Comparison of ENCODE assay signal across 25 mouse cellular contexts in the genomic region with DNA sequence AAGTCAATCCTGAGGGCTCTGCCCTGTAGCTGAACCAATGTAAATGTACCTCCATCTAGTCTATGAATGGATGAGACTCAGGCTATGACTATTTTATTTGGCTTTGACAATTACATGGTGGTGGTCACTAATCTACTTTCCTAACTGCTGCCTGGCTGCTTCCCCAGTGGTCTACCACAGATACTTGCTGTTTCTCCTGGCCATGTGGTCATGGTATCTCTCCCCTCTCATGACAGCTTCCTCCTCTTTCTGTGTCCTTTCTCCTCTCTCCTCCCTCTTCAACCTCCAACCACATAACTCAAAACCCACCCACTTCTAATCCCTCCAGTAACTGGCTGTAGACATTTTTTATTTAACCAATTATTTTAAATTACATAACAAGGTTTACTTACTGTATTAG. TPM values are rescaled to one million over a fixed set of nuclear protein-coding genes. Genes with fewer than 3 reads are reported as not detected.
DNase-seq lines count a peak whose midpoint lies in the region; ATAC-seq and TF ChIP-seq lines count a peak whose summit lies in the region.
"Had no signal": no experiment of that assay in that cellular context is flagged by ENCODE, and none has a peak within 500 bp of the region (broad histone marks: within the 10 kb centered on the region; RNA-seq: fewer than 3 reads in every experiment).

No protein-coding gene starts in this region.

- no peak overlapping the region for H3K9ac ChIP-seq in MEL (ENCODE audit: control insufficient read depth, low read depth, low read length, poor library complexity, severe bottlenecking)
- no peak overlapping the region for H3K9ac ChIP-seq in liver, embryonic 11.5 days (ENCODE audit: low read depth, low read length)
- H3K9ac ChIP-seq: embryonic facial prominence, embryonic 13.5 days; embryonic facial prominence, embryonic 15.5 days; forebrain, embryonic 12.5 days had no signal

- intact Hi-C loops in left cerebral cortex, postnatal 4 days (cut with DNase I), result no loop called here

- ATAC-seq in granulocyte monocyte progenitor cell, adult 5-6 weeks (replicated peaks; ENCODE audit: poor library complexity, severe bottlenecking), result peak; percentile 40
- peak; percentile 65 for ATAC-seq in megakaryocyte progenitor cell, adult 5-6 weeks (replicated peaks; ENCODE audit: poor library complexity)
- no peak for ATAC-seq in liver, embryonic 11.5 days (replicated peaks; ENCODE audit: low FRiP score)
- ATAC-seq: activated CD4-positive, CD25-positive, alpha-beta regulatory T cell, adult 4 months; forebrain, embryonic 14.5 days; forebrain, embryonic 16.5 days; Patski had no signal

- no peak overlapping the region for H3K4me3 ChIP-seq in MEL (ENCODE audit: control insufficient read depth in 1 of 2, insufficient read depth in 1 of 2, low read depth in 2 of 2, low read length in 2 of 2)
- no peak overlapping the region for H3K4me3 ChIP-seq in liver, embryonic 11.5 days (ENCODE audit: low read depth, low read length)
- H3K4me3 ChIP-seq: embryonic facial prominence, embryonic 13.5 days; embryonic facial prominence, embryonic 15.5 days; erythroblast, embryonic 14.5 days; forebrain, embryonic 10.5 days; forebrain, embryonic 12.5 days had no signal

- TF ChIP-seq POLR2A in MEL (IDR thresholded peaks at IDR 0.05; ENCODE audit: control insufficient read depth in 1 of 2, insufficient read depth in 1 of 2, low read depth in 1 of 2, low read length in 2 of 2, poor library complexity in 1 of 2), result no peak

- no peak overlapping the region for H3K4me2 ChIP-seq in liver, embryonic 11.5 days
- H3K4me2 ChIP-seq: embryonic facial prominence, embryonic 13.5 days; embryonic facial prominence, embryonic 15.5 days; forebrain, embryonic 12.5 days had no signal

- H3K27me3 ChIP-seq in MEL (ENCODE audit: control insufficient read depth in 1 of 2, insufficient read depth in 2 of 2, low read length in 2 of 2), result no peaks in the 10 kb centered on the region
- no peaks in the 10 kb centered on the region for H3K27me3 ChIP-seq in liver, embryonic 11.5 days (replicated peaks; ENCODE audit: control insufficient read depth, insufficient read depth, low read length)
- H3K27me3 ChIP-seq: embryonic facial prominence, embryonic 13.5 days; embryonic facial prominence, embryonic 15.5 days; forebrain, embryonic 12.5 days; Patski had no signal

- H3K79me2 ChIP-seq in MEL (ENCODE audit: control insufficient read depth, insufficient read depth, low read length, poor library complexity), result no peaks in the 10 kb centered on the region

- H3K27ac ChIP-seq in MEL (ENCODE audit: control insufficient read depth, low read depth, low read length), result no peak overlapping the region
- no peak overlapping the region for H3K27ac ChIP-seq in liver, embryonic 11.5 days (ENCODE audit: low read depth, low read length)
- H3K27ac ChIP-seq: embryonic facial prominence, embryonic 13.5 days; embryonic facial prominence, embryonic 15.5 days; forebrain, embryonic 10.5 days; forebrain, embryonic 12.5 days had no signal

- H3K9me3 ChIP-seq in MEL (replicated peaks; ENCODE audit: insufficient read depth, low read length), result no peaks in the 10 kb centered on the region
- peaks cover 10% of the 10 kb centered on the region for H3K9me3 ChIP-seq in liver, embryonic 11.5 days (ENCODE audit: control insufficient read depth, low read length)

- H3K4me1 ChIP-seq in MEL (ENCODE audit: control insufficient read depth in 1 of 2, insufficient read depth in 2 of 2, low read length in 2 of 2), result no peaks in the 10 kb centered on the region
- no peaks in the 10 kb centered on the region for H3K4me1 ChIP-seq in liver, embryonic 11.5 days (replicated peaks; ENCODE audit: control insufficient read depth, insufficient read depth, low read length)
- H3K4me1 ChIP-seq: forebrain, embryonic 10.5 days; forebrain, embryonic 12.5 days had no signal

- DNase-seq in 416B (ENCODE audit: low read depth), result peak; percentile 77
- no peak for DNase-seq in MEL (ENCODE audit: low read depth, low spot score)
- DNase-seq in cerebellum, adult 9-11 months, result no peak
- DNase-seq in liver, embryonic 11.5 days (ENCODE audit: low spot score), result no peak
- DNase-seq in left cerebral cortex, postnatal 4 days, result no peak
- DNase-seq in gastrocnemius, postnatal 10 days, result no peak
- DNase-seq: adrenal gland, adult 8-10 months; adrenal gland, postnatal 14 days; adrenal gland, postnatal 36 days; cerebellum, adult 11-12 months; cerebellum, adult 2 months; cerebellum, adult 9-10 months; cerebellum, postnatal 14 days; cerebellum, postnatal 36 days had no signal

- no peak for TF ChIP-seq RAD21 in MEL (IDR thresholded peaks at IDR 0.05; ENCODE audit: low read depth, low read length)

- TF ChIP-seq CTCF in MEL (IDR thresholded peaks at IDR 0.05 in 2 of 3, conservative IDR thresholded peaks at IDR 0.05 in 1 of 3; ENCODE audit: control insufficient read depth in 1 of 3, insufficient read depth in 1 of 3, low read depth in 2 of 3, low read length in 3 of 3, poor library complexity in 1 of 3, severe bottlenecking in 1 of 3), result no peak

- no peak for TF ChIP-seq EP300 in MEL (IDR thresholded peaks at IDR 0.05; ENCODE audit: low read depth in 1 of 2, low read length in 2 of 2)

- no peaks in the 10 kb centered on the region for H3K36me3 ChIP-seq in MEL (ENCODE audit: control insufficient read depth in 1 of 2, insufficient read depth in 2 of 2, low read length in 2 of 2)
- H3K36me3 ChIP-seq in liver, embryonic 11.5 days (ENCODE audit: control insufficient read depth, insufficient read depth, low read length), result no peaks in the 10 kb centered on the region
- H3K36me3 ChIP-seq: embryonic facial prominence, embryonic 13.5 days; embryonic facial prominence, embryonic 15.5 days; forebrain, embryonic 10.5 days; forebrain, embryonic 12.5 days had no signal

TF ChIP-seq in MEL, 35 proteins besides CTCF, POLR2A, EP300 and RAD21:
- TF ChIP-seq ZMIZ1 (IDR thresholded peaks at IDR 0.05; ENCODE audit: low read depth, low read length) (no peak), USF1 (IDR thresholded peaks at IDR 0.05; ENCODE audit: low read depth, low read length) (peak; percentile 25; the same call in 1 of the 2 replicates)

RNA-seq across cellular contexts. Expression of gene Fam160b1, which starts 11.4 kb away (rescaled TPM):
- 8.6 and 8.8 TPM in 2 replicates for total RNA-seq in MEL (2012; rRNA removed)
- polyA plus RNA-seq in MEL (2012; ENCODE audit: insufficient read depth in 1 of 2, insufficient read length in 2 of 2, low read depth in 1 of 2, low replicate concordance in 2 of 2, missing spikeins in 1 of 2), result 10 to 100 TPM; 19.0 to 28.3 TPM
- total RNA-seq in granulocyte monocyte progenitor cell, adult 5-6 weeks (2014; fragmentation: Nextera tagmentation), result 18.0 and 25.6 TPM in 2 replicates
- 15.3 and 15.8 TPM in 2 replicates for total RNA-seq in granulocyte monocyte progenitor cell, adult 5-6 weeks (2017)
- 18.8 and 23.0 TPM in 2 replicates for total RNA-seq in megakaryocyte progenitor cell, adult 5-6 weeks (2015)
- 12.7 and 13.2 TPM in 2 replicates for total RNA-seq in megakaryocyte progenitor cell, adult 5-6 weeks (2017)
- polyA plus RNA-seq in liver, embryonic 11.5 days (2014; fragmentation: Nextera tagmentation; extraction: Ambion mirVana), result 11.9 and 12.6 TPM in 2 replicates
- total RNA-seq in left cerebral cortex, postnatal 4 days (2021), result 10 to 100 TPM; 27.9 to 30.4 TPM
- 10 to 100 TPM in 1 of 2 experiments, 1 to 10 TPM in 1; 9.6 to 12.8 TPM for total RNA-seq in gastrocnemius, postnatal 10 days (2021)

RNA-seq across cellular contexts. Expression of gene Ablim1, which starts 34.4 kb away (rescaled TPM):
- not detected in 2 replicates for total RNA-seq in MEL (2012; rRNA removed)
- polyA plus RNA-seq in MEL (2012; ENCODE audit: insufficient read depth in 1 of 2, insufficient read length in 2 of 2, low read depth in 1 of 2, low replicate concordance in 2 of 2, missing spikeins in 1 of 2), result not detected
- total RNA-seq in granulocyte monocyte progenitor cell, adult 5-6 weeks (2014; fragmentation: Nextera tagmentation), result 8.6 and 9.4 TPM in 2 replicates
- total RNA-seq in granulocyte monocyte progenitor cell, adult 5-6 weeks (2017), result 8.0 and 8.9 TPM in 2 replicates
- 6.1 and 7.0 TPM in 2 replicates for total RNA-seq in megakaryocyte progenitor cell, adult 5-6 weeks (2015)
- 6.7 and 8.1 TPM in 2 replicates for total RNA-seq in megakaryocyte progenitor cell, adult 5-6 weeks (2017)
- 9.9 and 11.6 TPM in 2 replicates for polyA plus RNA-seq in liver, embryonic 11.5 days (2014; fragmentation: Nextera tagmentation; extraction: Ambion mirVana)
- total RNA-seq in left cerebral cortex, postnatal 4 days (2021), result 100 to 1,000 TPM; 204 to 208 TPM
- total RNA-seq in gastrocnemius, postnatal 10 days (2021), result 10 to 100 TPM; 42.8 to 52.0 TPM

Comparison
In these comparisons a context has a peak if more than half of its experiments do, and no peak if none do; other contexts are left out.
1. RNA of gene Ablim1, which starts 34.4 kb away (total RNA-seq): 204 to 208 TPM in left cerebral cortex, postnatal 4 days and 42.8 to 52.0 TPM in gastrocnemius, postnatal 10 days; 8.0 to 9.4 TPM in granulocyte monocyte progenitor cell, adult 5-6 weeks, 6.1 to 8.1 TPM in megakaryocyte progenitor cell, adult 5-6 weeks and not detected in MEL; every median in the first group is over 4 times any median in the second.